Mouse (Mus musculus) spleen, adult 2 months (tissue): ENCODE data around the gene Dkk3.

Experiments used
- CTCF ChIP-seq: fragments of 200-500 bp; IDR thresholded peaks from 2 replicates; pipeline ENCODE4 v1.5.1; 2011; ENCODE audit warnings: mild to moderate bottlenecking, inconsistent platforms; ENCODE audit not compliant: insufficient read depth, insufficient read length, insufficient replicate concordance; ENCODE audit errors: extremely low read depth
- POLR2A ChIP-seq: fragments of 200-500 bp; IDR thresholded peaks from 2 replicates; pipeline ENCODE4 v1.6.1; 2011; ENCODE audit warnings: low read depth, low read length, inconsistent platforms

DNA sequence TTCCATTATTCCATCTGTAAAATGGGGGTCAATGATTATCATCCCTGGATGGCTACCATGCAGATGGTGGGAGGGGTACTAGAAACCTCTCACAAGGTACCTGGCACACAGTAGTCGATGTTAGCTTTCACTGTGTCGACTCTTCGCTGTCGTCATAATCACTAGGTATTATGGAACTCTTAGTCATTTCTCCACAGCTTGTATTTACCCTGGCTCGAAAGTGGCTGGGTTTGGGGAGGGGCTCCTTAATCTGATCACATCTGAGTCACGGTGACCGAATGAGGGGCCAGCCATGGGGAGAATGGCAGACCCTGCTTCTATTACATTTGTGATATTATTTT, 20.7 kb downstream of the Dkk3 start:
- TF ChIP-seq POLR2A (no peak), CTCF (no peak)
